Mouse (Mus musculus) kidney, adult 2 months (tissue): ENCODE data around the gene Creb3l2.
"Not testable (repeated sequence)": the region's sequence is repeated elsewhere in the genome, so short reads cannot be mapped to it uniquely, and the experiment has no call there.

Experiments used
- CTCF ChIP-seq: fragments of 200-500 bp; conservative IDR thresholded peaks from 2 replicates; pipeline ENCODE4 v1.5.1; 2011; ENCODE audit warnings: low read depth, mild to moderate bottlenecking, control low read depth, low read length, moderate library complexity, mixed read lengths; ENCODE audit not compliant: insufficient read depth, insufficient read length
- POLR2A ChIP-seq: fragments of 200-500 bp; IDR thresholded peaks from one replicate; pipeline ENCODE4 v1.6.1; 2011; ENCODE audit warnings: low read depth, low read length, control low read depth

- TF ChIP-seq CTCF, POLR2A: not testable (repeated sequence)
Measured at GRCm38 (mm10) chr6:37459656-37460055, 17.7 kb upstream of the Creb3l2 start.
